Mouse (Mus musculus) ES-E14 (cell line): ENCODE results near the gene Glul.

ENCODE experiments used
- HCFC1 ChIP-seq: IDR thresholded peaks from 2 replicates; pipeline ENCODE4 v1.6.1; 2012; ENCODE audit warnings: low read length, inconsistent platforms, borderline replicate concordance; ENCODE audit not compliant: insufficient read depth
- MAFK ChIP-seq: IDR thresholded peaks from 2 replicates; pipeline ENCODE4 v1.6.1; 2014; ENCODE audit warnings: mild to moderate bottlenecking, low read depth, low read length, inconsistent platforms; ENCODE audit not compliant: insufficient read depth
- ZNF384 ChIP-seq: IDR thresholded peaks from 2 replicates; pipeline ENCODE4 v1.6.1; 2012; ENCODE audit warnings: low read depth, low read length, inconsistent platforms

DNA sequence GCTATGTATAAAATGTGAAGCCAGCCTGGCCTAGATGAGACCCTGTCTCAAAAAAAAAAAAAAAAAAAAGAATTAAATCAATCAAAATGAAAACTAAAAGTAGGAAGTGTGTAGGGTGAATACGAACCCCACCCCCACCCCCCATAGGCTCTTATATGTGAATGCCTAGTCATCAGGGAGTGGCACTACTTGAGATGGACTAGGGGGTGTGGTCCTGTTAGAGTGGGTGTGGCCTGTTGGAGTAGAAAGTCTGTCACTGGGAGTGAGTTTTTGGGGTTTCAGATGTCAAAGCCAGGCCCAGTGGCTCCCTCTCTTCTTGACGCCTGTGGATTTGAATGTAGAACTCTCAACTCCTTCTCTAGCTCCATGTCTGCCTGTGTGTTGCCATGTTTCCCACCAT is 37.3 kb downstream of the Glul start:
- TF ChIP-seq HCFC1 (no peak), ZNF384 (no peak), MAFK (no peak)
